Comparison of ENCODE assay signal across 25 mouse cellular contexts in genomic region chr6:30272338-30272905, GRCm38 (mm10). TPM values are rescaled to one million over a fixed set of nuclear protein-coding genes. Genes with fewer than 3 reads are reported as not detected.
A peak's percentile ranks its signal among the peaks of the same experiment; 100 is the strongest.
DNase-seq lines count a peak whose midpoint lies in the region; ATAC-seq and TF ChIP-seq lines count a peak whose summit lies in the region.
"Had no signal": no experiment of that assay in that cellular context is flagged by ENCODE, and none has a peak within 500 bp of the region (broad histone marks: within the 10 kb centered on the region; RNA-seq: fewer than 3 reads in every experiment).

No protein-coding gene starts in this region.

- H3K4me3 ChIP-seq in forebrain, embryonic 12.5 days (replicated peaks), result no peak overlapping the region
- H3K4me3 ChIP-seq in forebrain, embryonic 16.5 days (replicated peaks; ENCODE audit: low read length), result no peak overlapping the region
- H3K4me3 ChIP-seq in heart, embryonic 13.5 days, result no peak overlapping the region
- H3K4me3 ChIP-seq: kidney, embryonic 15.5 days; layer of hippocampus, adult 2 months; left cerebral cortex, adult 2 months; limb, embryonic 12.5 days; liver, embryonic 15.5 days had no signal

- H3K27ac ChIP-seq in forebrain, embryonic 12.5 days, result 0 out of 2 replicates have a peak overlapping the region, but pooled peaks have one; percentile 54
- no peak overlapping the region for H3K27ac ChIP-seq in forebrain, embryonic 16.5 days (ENCODE audit: low read length)
- peak overlapping the region; percentile 33 for H3K27ac ChIP-seq in heart, embryonic 13.5 days (replicated peaks)
- H3K27ac ChIP-seq: kidney, embryonic 15.5 days; layer of hippocampus, adult 2 months; left cerebral cortex, adult 2 months; limb, embryonic 12.5 days; liver, embryonic 15.5 days had no signal

- peaks cover 26% of the 10 kb centered on the region for H3K36me3 ChIP-seq in forebrain, embryonic 12.5 days (replicated peaks)
- peaks cover 14% of the 10 kb centered on the region; the same call in 1 of the 2 replicates for H3K36me3 ChIP-seq in forebrain, embryonic 16.5 days (ENCODE audit: control insufficient read depth, insufficient read depth)
- H3K36me3 ChIP-seq in heart, embryonic 13.5 days, result peaks cover 83% of the 10 kb centered on the region

- no peak overlapping the region for H3K9ac ChIP-seq in forebrain, embryonic 12.5 days
- no peak overlapping the region for H3K9ac ChIP-seq in forebrain, embryonic 16.5 days (replicated peaks; ENCODE audit: low read depth, low read length)
- no peak overlapping the region for H3K9ac ChIP-seq in heart, embryonic 13.5 days
- H3K9ac ChIP-seq: kidney, embryonic 15.5 days; limb, embryonic 12.5 days; liver, embryonic 15.5 days; lung, embryonic 14.5 days had no signal

- intact Hi-C loops in heart, postnatal 10 days (cut with DNase I), result no loop called here

- ATAC-seq in forebrain, embryonic 12.5 days (ENCODE audit: low FRiP score), result no peak
- no peak for ATAC-seq in forebrain, embryonic 16.5 days
- ATAC-seq in heart, embryonic 13.5 days (ENCODE audit: extremely low read depth, insufficient number of reproducible peaks, low FRiP score, low TSS enrichment), result no peak
- ATAC-seq: hindbrain, embryonic 16.5 days had no signal

- H3K4me1 ChIP-seq in forebrain, embryonic 12.5 days, result peaks cover 21% of the 10 kb centered on the region
- peaks cover 4% of the 10 kb centered on the region for H3K4me1 ChIP-seq in forebrain, embryonic 16.5 days (replicated peaks; ENCODE audit: control insufficient read depth, insufficient read depth, low read length)
- H3K4me1 ChIP-seq in heart, embryonic 13.5 days, result peaks cover 69% of the 10 kb centered on the region
- H3K4me1 ChIP-seq: kidney, embryonic 15.5 days; limb, embryonic 12.5 days had no signal

- TF ChIP-seq CTCF in brain, embryonic 14.5 days (IDR thresholded peaks at IDR 0.05; ENCODE audit: borderline replicate concordance, extremely low read depth, insufficient read depth, insufficient read length), result no peak

- no peaks in the 10 kb centered on the region for H3K9me3 ChIP-seq in forebrain, embryonic 12.5 days
- no peaks in the 10 kb centered on the region for H3K9me3 ChIP-seq in forebrain, embryonic 16.5 days (ENCODE audit: control insufficient read depth, low read length)
- H3K9me3 ChIP-seq in heart, embryonic 13.5 days, result no peaks in the 10 kb centered on the region
- H3K9me3 ChIP-seq: G1E; kidney, embryonic 15.5 days; limb, embryonic 12.5 days; liver, embryonic 15.5 days had no signal

- no peak for DNase-seq in heart, postnatal 10 days
- peak; percentile 97 for DNase-seq in ES-CJ7 (ENCODE audit: low read depth, low spot score)
- peak; percentile 33 for DNase-seq in brain, embryonic 14.5 days (ENCODE audit: low read depth)
- no peak for DNase-seq in c-Kit-positive CD71-positive TER-119-positive erythroid progenitor cells, embryonic 14.5 days (ENCODE audit: low spot score)
- DNase-seq: adrenal gland, postnatal 25 days; cerebellum, adult 8-10 months; cerebellum, postnatal 25 days; gastrocnemius, postnatal 25 days; heart, adult 11 months; kidney, adult 18-20 months; kidney, postnatal 36 days; lung, embryonic 14.5 days; lung, postnatal 14 days; midbrain, embryonic 14.5 days; right cerebral cortex, postnatal 14 days had no signal

- no peak for TF ChIP-seq POLR2A in brain, embryonic 14.5 days (IDR thresholded peaks at IDR 0.05; ENCODE audit: borderline replicate concordance, extremely low read depth, insufficient read depth, insufficient read length, poor library complexity, severe bottlenecking)

- no peak overlapping the region for H3K4me2 ChIP-seq in forebrain, embryonic 12.5 days
- no peak overlapping the region for H3K4me2 ChIP-seq in forebrain, embryonic 16.5 days (ENCODE audit: low read length)
- no peak overlapping the region for H3K4me2 ChIP-seq in heart, embryonic 13.5 days
- H3K4me2 ChIP-seq: kidney, embryonic 15.5 days; limb, embryonic 12.5 days; liver, embryonic 15.5 days; lung, embryonic 14.5 days had no signal

- WGBS in forebrain, embryonic 12.5 days, result 25% methylated on average over 11 of the region's 11 CpGs
- 26% methylated on average over 11 of the region's 11 CpGs for WGBS in forebrain, embryonic 16.5 days
- 89% methylated on average over 11 of the region's 11 CpGs for WGBS in heart, embryonic 13.5 days

- H3K27me3 ChIP-seq in forebrain, embryonic 12.5 days, result no peaks in the 10 kb centered on the region
- H3K27me3 ChIP-seq in forebrain, embryonic 16.5 days (replicated peaks; ENCODE audit: control insufficient read depth, insufficient read depth, low read length), result no peaks in the 10 kb centered on the region
- no peaks in the 10 kb centered on the region for H3K27me3 ChIP-seq in heart, embryonic 13.5 days (replicated peaks)
- H3K27me3 ChIP-seq: kidney, embryonic 15.5 days; limb, embryonic 12.5 days; liver, embryonic 15.5 days had no signal

RNA-seq across cellular contexts. Expression of gene Ube2h, which starts 31.9 kb away (rescaled TPM):
- polyA plus RNA-seq in forebrain, embryonic 12.5 days (2016; fragmentation: Nextera tagmentation; extraction: Ambion mirVana), result 56.9 and 62.3 TPM in 2 replicates
- 65.9 and 69.4 TPM in 2 replicates for polyA plus RNA-seq in forebrain, embryonic 16.5 days (2015; fragmentation: Nextera tagmentation; extraction: Ambion mirVana)
- polyA plus RNA-seq in heart, embryonic 13.5 days (2015; fragmentation: Nextera tagmentation; extraction: Ambion mirVana), result 46.6 and 49.8 TPM in 2 replicates
- 10 to 100 TPM; 84.2 to 86.2 TPM for total RNA-seq in heart, postnatal 10 days (2021)
- 61.3 and 77.8 TPM in 2 replicates for polyA plus RNA-seq in brain, embryonic 14.5 days (2012; rRNA removed)

Comparison
In these comparisons a context has a peak if more than half of its experiments do, and no peak if none do; other contexts are left out.
1. DNase-seq: peak in ES-CJ7 (single experiment) and brain, embryonic 14.5 days (single experiment); none in heart, postnatal 10 days (0 of 2) and c-Kit-positive CD71-positive TER-119-positive erythroid progenitor cells, embryonic 14.5 days (single experiment).